Mouse (Mus musculus): ENCODE measurements around the gene Rps16.

The Rps16 gene

GRCm38 (mm10) chr7:28350155-28350883, at the start of gene Rps16:
TSS of gene Rps16 (plus strand) at chr7:28350652.
- DNase-seq (ENCODE audit: low spot score) = peak; percentile 96

GRCm38 (mm10) chr7:28301616-28302433, 48.6 kb upstream of the Rps16 start, which contains the start of gene Dll3:
TSS of gene Dll3 (minus strand) at chr7:28302238.
- DNase-seq (ENCODE audit: low spot score) = no peak

DNA sequence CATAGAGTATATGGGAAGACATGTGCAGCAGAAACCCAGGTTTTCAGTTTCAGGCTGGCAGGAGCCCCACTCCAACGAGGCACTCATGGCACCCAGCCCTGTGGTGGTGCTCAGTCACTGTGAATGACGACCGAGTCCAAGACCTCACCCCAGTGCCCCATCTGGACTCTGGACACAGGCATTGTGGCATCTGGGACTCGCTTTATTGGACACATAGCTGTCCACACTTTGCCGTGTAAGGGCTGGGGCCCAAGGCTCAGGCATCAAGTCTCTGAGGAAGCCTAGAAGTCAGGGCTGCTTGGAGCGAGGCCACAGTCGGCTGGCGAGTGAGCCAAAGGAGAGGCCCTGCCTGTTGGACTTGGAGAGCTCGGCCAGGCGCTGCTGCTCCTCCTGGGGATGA, 44.8 kb upstream of the Rps16 start:
- DNase-seq (ENCODE audit: low spot score) = no peak

- no peak for DNase-seq (ENCODE audit: low spot score)
Observed at GRCm38 (mm10) chr7:28306216-28306615, 44.2 kb upstream of the Rps16 start.

- DNase-seq (ENCODE audit: low spot score) = no peak
Observed at GRCm38 (mm10) chr7:28309737-28310136, 40.7 kb upstream of the Rps16 start.

GRCm38 (mm10) chr7:28311151-28311925, 39.1 kb upstream of the Rps16 start:
- DNase-seq (ENCODE audit: low spot score) = no peak

DNA sequence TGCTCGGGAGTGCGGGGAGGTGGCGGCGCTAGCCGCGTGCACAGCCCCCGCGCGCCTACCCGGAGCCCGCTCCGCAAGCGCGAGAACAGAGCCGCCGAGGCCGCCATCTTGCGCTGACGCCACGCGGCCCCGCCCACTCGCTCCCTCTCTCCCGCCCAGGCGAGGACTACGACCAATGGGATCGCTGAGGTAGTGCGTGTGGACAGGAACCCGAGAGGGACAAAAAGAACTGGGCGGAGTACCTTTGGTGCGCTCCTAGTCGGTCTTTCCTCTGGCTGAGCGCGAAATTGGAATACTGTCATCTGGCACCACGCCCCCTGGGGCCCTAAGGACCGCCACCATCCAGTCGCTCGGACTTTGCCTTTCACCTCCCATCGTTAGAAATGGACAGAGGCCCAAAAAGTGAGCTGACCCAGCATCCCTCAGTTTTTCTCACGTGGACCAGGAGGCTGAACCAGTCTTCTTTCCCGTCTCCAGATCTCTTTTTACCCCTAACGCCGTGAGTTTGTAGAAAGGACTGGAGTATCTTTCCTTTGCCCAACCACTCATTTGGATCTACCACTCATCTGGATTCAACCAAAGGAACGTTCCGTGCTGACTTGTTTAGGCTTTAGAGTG, 38.4 kb upstream of the Rps16 start, which contains the start of gene Timm50:
TSS of gene Timm50 (minus strand) at position 147 of the 618 bp plus-strand sequence.
- DNase-seq (ENCODE audit: low spot score) = peak; percentile 94

GRCm38 (mm10) chr7:28318036-28318435, 32.4 kb upstream of the Rps16 start:
- no peak for DNase-seq (ENCODE audit: low spot score)

- DNase-seq (ENCODE audit: low spot score) = no peak
Observed at GRCm38 (mm10) chr7:28318714-28319113, 31.7 kb upstream of the Rps16 start.

DNA sequence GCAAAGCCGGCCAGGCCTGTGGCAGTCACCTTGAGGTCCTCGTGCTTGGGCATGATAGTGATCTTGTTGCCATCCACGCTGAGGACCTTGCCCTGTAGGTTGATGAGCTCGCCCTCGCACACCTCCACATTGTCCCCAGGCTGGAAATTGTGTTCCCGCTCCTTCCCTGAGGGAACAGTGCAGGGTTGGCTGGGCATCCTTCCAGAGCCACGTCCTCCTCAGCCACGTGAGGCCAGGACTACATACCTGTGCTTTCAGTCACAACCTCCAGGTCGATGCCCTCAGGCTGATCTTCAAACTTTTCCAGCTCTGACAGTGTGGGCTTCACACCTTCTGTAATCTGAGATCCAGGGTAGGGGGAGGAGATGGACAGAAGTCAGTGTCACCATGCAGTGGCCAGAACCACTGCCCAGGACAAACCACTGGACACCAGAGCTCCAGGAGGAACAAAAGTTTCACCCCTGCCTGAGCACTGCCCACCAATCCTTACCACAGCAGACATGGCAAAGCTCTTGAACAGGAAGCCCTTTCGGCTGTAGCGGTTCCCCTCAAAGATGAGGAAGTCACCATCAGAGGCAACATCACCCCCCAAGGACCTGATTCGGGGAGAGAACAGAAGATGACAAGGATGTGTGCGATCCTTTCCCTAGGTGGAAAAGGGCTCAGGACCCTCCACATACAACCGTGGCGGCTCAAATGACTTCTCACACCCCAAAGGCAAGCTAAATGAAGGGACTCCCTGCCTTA, 28.3 kb upstream of the Rps16 start:
- no peak for DNase-seq (ENCODE audit: low spot score)

DNA sequence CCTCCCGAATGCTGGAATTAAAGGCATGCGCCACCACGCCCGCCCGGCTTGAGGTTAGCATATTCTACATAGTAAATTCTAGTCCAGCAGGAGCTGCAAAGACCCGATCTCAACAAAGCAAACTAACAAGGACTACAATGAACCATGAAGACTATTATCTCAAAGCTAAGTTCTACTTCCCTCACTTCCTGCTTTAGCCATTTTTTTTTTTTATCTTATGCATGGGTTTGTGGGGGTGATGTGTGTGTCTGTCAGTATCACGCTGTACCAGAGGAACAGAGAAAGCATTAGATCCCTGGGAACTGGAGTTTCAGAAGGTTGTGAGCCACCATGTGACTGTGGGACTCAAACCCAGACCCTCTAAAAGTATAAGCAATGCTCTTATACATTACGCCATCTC, 25.2 kb upstream of the Rps16 start:
- no peak for DNase-seq (ENCODE audit: low spot score)

- DNase-seq (ENCODE audit: low spot score) = no peak
Observed at GRCm38 (mm10) chr7:28326457-28326856, 24.0 kb upstream of the Rps16 start.

- no peak for DNase-seq (ENCODE audit: low spot score)
Observed at GRCm38 (mm10) chr7:28328260-28328659, 22.2 kb upstream of the Rps16 start.

DNA sequence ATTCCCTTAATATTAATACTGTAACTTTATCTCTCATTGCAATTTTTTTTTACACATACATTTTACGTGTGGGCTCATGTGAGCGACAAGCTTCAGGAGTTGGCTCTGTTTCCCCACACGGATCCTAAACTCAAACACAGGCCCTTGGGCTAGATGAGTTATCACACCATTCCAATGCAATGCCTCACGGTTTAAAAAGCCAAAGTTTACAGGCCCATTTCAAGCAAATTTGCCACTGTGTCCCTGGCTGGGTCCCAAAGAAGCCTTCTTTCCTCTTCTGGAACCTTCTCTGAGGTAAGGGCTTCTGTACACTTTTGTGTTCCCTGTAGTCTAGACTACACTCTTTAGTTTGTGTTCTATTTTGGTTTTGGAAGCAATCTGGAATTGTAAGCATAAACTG, 15.9 kb upstream of the Rps16 start:
- DNase-seq (ENCODE audit: low spot score) = no peak

- DNase-seq (ENCODE audit: low spot score) = no peak
Observed at GRCm38 (mm10) chr7:28335471-28335870, 15.0 kb upstream of the Rps16 start.

GRCm38 (mm10) chr7:28338108-28338998, 12.1 kb upstream of the Rps16 start, which contains the start of gene Supt5:
TSS of gene Supt5 (minus strand) at chr7:28338746.
- peak; percentile 97 for DNase-seq (ENCODE audit: low spot score)

- DNase-seq (ENCODE audit: low spot score) = peak; percentile 66
Observed at GRCm38 (mm10) chr7:28339213-28339917, 11.1 kb upstream of the Rps16 start.

DNA sequence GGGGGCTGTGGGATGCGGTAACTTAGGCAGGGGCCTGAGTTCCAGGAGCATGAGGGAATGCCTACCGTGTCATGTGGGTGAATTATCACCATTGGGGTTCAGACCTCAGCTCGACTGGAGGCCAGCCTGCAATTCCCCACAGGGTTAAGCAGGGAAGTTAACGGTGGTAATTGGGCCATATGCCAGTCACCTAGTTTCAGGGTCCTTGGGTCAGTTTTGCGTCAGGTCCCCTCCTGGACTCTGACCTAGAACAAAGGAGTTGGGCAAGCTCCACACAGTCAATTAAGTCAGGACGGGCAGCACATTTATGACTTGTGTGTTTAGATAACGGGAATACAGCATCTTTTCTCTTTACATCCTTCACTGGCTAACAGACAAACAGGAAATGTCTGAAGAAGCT, 9.1 kb upstream of the Rps16 start:
- no peak for DNase-seq (ENCODE audit: low spot score)

DNA sequence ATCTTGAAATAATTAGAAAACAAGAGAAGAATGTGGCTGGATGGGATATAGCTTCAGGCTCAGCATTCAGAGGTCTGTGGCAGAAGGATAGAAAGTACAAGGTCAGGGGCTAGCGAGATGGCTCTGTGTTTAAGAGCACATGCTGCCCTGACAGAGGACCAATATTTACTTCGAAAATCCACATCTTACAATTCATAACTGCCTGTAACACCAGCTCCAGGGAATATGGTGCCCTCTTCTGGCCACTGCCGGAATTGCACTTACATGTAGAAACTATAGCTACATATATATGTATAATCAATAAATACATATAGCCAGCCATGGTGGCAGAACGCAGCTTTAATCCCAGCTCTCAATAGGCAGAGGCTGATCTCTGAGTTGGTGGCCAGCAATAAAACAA, 5.8 kb upstream of the Rps16 start:
- no peak for DNase-seq (ENCODE audit: low spot score)

All from ovary, adult 18-20 months (tissue).